ENCODE assay signal across 10 mouse cellular contexts in the genomic region with DNA sequence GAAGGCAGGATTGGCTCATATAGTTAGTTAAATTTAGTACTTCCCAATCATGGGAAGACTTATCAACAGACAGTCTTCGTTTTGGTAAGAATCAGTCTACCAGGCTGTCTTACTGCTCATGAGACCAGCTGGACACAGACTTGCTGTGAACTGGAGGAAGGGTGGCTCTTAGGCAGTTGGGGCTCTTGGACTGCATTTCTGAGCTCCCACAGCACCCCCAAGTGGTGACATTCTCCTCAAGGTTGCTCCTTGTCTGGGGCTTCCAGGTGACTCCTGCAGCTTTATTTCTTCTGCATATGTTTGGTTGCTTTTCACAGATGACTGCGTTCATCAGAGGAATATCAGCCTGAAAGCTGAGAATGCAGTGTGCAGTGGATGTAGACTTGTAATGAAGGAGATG.
DNase-seq lines count a peak whose midpoint lies in the region; TF ChIP-seq lines count a peak whose summit lies in the region.
"Had no signal": no experiment of that assay in that cellular context is flagged by ENCODE, and none has a peak within 500 bp of the region (broad histone marks: within the 10 kb centered on the region; RNA-seq: fewer than 3 reads in every experiment).

No protein-coding gene starts in this region.

- no peak overlapping the region for H3K27ac ChIP-seq in cortical plate, adult 2 months (ENCODE audit: insufficient read depth, low read length)
- H3K27ac ChIP-seq: limb, embryonic 12.5 days had no signal

- peak; percentile 67 for DNase-seq in layer of hippocampus, adult 11-12 months (ENCODE audit: low spot score)
- DNase-seq in layer of hippocampus, adult 9-10 months (ENCODE audit: low spot score), result no peak
- peak; percentile 96 for DNase-seq in brain, adult 2 months (ENCODE audit: low read depth, low spot score)
- peak; percentile 17 for DNase-seq in mesoderm, embryonic 11.5 days (ENCODE audit: low read depth, low spot score)
- no peak for DNase-seq in spleen, adult 18-20 months
- DNase-seq in spleen, postnatal 36 days (ENCODE audit: low spot score in 2 of 2), result no peak
- DNase-seq in kidney, postnatal 10 days, result no peak

- no peak for TF ChIP-seq POLR2A in cortical plate, adult 2 months (IDR thresholded peaks at IDR 0.05; ENCODE audit: extremely low read depth, insufficient read depth, low read length)

- peak; percentile 57 for TF ChIP-seq CTCF in cortical plate, adult 2 months (IDR thresholded peaks at IDR 0.05; ENCODE audit: extremely low read depth, insufficient read depth, low read length)

- no peak overlapping the region for H3K4me3 ChIP-seq in cortical plate, adult 2 months (ENCODE audit: insufficient read depth, low read length)
- H3K4me3 ChIP-seq: limb, embryonic 12.5 days; megakaryocyte, embryonic 14.5 days had no signal

- H3K4me1 ChIP-seq in cortical plate, adult 2 months (ENCODE audit: control insufficient read depth, insufficient read depth, low read length), result no peaks in the 10 kb centered on the region
- H3K4me1 ChIP-seq: limb, embryonic 12.5 days; megakaryocyte, embryonic 14.5 days had no signal

Comparison
In these comparisons a context has a peak if more than half of its experiments do, and no peak if none do; other contexts are left out.
1. DNase-seq: peak in layer of hippocampus, adult 11-12 months (single experiment), brain, adult 2 months (single experiment) and mesoderm, embryonic 11.5 days (single experiment); none in layer of hippocampus, adult 9-10 months (single experiment), spleen, adult 18-20 months (0 of 2), spleen, postnatal 36 days (0 of 2) and kidney, postnatal 10 days (single experiment).